Mouse (Mus musculus) liver (tissue): ENCODE data around the gene Pak7.
A peak's percentile ranks its signal among the peaks of the same experiment; 100 is the strongest.
"Not testable (repeated sequence)": the region's sequence is repeated elsewhere in the genome, so short reads cannot be mapped to it uniquely, and the experiment has no call there.

Experiments
- DNase-seq: peaks from one replicate; pipeline ENCODE4 v3.0.0-alpha.2; 2020; ENCODE audit warnings: mixed read lengths

Gene Pak7

DNA sequence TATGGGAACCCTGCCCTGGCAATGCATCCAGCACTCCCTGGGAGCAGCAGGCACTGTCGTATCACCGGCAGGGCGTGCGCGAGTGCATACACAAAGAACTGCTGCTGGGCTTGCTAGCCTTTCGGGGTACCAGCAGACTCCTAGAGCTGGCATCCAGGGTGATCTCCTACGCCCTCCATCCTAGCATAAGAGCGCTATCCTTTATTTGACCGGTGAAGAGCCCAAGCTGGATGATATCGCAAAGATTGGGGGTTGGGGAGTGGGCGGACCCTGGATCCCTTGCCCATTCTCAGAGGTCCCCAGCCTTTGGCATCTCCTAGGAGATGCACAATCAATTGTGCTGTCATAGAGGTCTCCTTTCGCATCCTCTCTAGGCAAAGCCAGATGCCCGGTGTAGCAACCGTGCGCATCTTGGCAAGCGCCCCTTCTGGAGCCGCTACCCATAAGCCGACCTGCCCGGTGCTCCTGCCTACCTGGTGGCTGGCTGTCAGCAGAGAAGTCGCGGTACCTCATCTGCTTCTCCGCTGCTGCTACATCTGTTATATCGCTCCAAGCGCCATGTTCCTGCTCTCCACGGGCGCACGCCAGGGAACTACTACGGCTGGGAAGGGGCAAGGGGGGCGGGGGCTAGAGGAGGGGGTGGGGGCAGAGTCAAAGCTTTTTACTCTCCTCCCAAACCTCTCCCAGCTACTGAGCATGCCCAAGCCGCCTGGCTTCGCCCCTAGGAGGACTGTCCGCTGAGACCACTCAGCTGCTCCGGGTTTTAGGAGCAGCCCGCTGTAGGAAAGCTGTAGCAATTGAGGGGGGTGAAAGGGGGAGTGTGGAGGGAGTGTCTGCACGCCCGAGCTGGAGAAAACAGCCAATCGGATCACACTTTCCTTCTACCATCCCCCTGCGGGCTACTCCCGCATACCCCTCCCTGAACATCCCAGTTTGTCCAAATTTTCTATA lies at the start of gene Pak7:
TSS of gene Pak7 (minus strand) at position 787 of the 951 bp plus-strand sequence.
- DNase-seq, result peak; percentile 33

DNA sequence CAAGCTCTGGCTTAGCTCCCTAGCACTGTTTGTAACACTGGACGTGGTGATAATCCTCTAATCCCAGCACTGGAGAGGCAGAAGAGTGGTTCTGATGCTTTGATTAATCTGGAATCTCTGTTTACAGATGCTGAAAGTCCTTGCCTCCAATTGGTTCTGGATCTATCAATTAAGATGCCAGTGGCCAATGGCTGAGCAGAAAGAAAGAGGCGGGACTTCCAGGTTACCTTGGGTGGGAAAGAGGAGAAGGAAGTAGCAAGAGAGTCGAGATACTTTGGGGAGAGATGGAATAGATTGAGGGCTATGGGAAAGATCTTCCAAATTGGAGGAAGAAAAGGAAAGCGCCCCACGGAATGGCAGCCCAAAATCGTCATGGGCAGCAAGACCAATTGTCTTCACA lies 37.8 kb upstream of the Pak7 start:
- DNase-seq, result no peak

DNA sequence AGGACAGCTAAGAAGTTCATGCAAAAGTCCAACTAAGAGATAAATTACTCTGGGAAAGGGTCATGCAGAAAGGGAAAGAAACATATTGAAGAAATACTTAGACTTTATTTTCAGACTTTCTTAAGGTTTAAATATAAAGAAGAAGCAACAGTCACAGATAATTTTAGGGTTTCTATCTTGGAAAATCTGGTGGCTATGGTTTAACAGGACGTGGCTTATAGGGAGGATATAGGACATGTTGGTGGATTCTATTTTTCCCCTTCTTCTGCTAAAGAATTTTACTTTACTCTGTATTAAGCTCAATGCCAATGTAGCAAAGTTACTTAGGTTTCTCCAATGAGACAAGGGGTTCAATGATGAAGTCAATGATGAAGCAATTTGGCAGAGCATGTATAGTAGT lies 31.8 kb upstream of the Pak7 start:
- no peak for DNase-seq

DNA sequence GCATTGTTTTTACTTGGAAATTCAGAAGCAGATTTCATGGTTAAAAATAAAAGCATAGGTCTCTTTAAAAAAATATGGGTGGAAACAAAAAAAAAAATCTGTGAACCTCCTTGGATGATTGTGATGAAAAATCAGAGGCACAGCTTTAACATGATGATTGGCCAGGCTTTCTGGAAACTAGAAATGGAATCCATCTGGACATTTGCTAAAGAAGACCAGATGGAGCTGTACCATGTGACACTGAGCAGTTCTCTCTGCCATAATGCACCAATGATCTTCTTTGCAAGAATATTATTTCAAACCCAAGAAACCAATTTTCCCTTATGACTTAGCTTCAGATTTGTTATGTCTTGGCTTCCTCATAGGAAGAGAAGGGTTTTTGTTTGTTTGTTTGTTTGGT lies 28.6 kb upstream of the Pak7 start:
- no peak for DNase-seq

DNA sequence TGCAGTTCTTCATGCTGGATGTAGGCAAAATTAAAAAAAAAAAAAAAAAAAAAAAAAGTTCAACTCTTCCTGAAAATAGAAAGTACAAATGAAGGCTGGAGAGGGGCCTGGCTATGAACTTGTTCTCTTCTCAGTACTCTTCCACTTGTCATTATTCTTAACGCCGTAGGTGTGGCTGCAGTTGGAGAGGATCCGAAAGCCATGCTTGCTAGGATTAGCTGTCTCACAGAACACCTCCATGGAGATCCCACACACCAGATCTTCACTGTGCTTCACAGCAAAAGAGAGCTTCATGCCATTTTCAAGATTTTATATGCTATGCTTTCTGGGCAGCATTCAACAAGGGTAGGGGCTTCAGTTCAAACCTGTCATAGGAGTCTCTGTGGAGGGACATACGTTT lies 14.8 kb upstream of the Pak7 start:
- DNase-seq, result no peak

DNA sequence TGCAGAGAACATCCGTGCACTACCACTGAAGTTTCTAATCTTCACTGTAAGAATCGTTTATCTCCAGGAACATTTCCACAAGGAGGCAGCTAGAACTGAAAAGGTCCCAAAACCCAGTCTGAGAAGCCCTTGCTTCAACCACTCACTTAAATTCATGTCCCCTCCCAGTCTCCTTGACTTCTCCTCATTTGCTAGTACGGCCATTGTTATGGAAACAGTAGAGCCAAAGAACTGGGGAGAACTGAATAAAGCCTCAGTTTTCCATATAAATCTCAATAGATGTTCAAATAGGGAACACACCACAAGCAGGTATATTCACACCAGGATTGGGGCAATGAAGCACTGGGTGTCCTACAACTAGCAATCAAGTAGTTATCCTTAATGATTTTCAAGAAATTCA lies 12.4 kb downstream of the Pak7 start:
- DNase-seq, result no peak

DNA sequence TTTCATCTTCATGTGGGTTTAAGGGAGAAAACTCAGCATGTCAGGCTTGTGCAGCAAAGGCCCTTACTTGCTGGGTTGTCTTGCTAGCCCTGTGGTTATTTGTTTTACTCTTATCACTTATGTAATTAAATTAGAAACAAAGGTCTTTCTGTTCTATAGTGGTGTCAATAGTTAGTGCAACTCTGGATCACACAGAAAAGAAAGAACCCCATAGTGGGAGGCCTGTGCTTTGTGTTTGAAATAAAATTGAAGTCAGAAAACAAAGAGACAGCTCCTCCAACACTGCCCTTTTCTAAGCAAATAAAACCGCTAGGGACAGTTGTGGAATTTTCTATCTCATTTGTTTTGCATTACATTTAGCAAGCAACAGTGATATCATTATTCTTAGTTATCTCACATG lies 15.4 kb downstream of the Pak7 start:
- DNase-seq, result no peak

DNA sequence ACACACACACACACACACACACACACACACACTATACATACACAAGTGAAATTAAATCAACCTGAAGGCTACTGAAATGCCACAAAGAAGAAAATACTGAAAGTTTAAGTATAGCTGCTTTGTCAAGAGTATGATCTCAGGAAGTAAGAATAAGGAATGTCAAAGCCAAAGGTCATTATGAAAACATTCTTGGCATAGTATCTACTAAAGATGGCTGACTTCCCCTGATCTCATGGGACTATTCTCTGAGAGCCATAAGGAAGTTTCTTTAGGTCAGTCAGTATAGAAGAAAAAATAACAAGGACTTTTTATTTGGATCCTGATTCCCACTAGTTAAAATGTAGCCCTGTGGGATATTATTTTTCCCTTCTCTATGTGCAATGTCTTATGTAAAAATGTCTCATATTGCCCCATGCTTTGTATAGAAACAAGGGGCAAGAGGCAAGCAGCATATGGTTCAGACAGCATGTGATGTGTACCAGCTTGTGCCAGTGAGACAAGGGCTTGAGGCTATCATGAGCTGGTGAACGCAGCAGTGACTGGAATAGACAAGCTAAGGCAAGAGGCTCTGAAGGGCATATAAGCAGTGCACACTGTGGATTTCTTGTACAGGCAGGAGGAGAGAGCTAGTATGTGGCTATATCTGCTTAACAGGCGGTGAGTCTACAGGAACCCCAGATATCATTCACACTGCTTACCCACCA lies 36.2 kb downstream of the Pak7 start:
- no peak for DNase-seq

DNA sequence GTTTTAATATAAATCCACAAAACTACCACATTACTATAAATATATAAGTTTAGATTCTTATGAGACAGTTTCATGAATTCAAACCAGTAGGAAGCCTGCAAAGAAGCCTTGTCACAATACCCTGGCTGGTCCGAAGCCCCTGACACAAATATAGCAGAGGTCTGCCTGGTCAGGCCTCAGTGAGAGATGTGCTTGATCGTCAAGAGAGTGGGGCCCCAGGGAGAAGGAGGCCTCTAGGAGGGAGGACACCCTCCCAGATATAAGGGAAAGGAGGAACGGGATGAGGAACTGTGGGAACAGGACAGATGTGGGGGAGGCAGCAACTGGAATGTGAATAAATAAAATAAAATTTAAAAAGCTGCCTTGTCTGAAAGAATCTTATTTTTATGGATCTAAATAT lies 37.3 kb downstream of the Pak7 start:
- no peak for DNase-seq

DNA sequence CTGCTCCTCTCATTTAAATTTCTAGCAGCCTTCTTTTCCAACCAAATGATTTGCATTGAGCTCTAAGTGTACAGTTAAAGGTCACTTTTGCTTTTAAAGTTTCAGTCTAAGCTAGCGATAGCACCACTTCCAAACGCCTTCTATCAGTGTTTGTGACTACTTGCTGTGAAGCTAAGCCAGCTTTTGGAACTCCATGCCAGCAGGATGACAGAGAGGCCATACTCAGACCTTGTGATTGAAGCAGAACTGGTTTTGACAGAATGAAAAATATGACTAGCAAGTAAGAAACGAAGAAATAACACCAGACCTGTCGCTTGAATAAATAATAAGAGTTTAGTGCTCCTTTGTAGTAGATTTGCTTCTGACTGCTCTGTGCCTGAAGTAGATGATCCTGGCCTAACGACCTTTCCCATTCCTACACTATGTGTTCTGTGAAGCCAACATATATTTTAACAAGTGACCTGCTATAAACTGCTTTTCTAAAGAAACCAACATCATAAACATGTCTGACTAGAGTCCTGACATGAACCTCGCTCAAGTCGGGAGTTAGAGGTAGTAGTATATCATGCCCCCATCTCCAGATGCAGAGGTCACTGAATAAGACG lies 38.0 kb downstream of the Pak7 start:
- DNase-seq, result no peak

DNA sequence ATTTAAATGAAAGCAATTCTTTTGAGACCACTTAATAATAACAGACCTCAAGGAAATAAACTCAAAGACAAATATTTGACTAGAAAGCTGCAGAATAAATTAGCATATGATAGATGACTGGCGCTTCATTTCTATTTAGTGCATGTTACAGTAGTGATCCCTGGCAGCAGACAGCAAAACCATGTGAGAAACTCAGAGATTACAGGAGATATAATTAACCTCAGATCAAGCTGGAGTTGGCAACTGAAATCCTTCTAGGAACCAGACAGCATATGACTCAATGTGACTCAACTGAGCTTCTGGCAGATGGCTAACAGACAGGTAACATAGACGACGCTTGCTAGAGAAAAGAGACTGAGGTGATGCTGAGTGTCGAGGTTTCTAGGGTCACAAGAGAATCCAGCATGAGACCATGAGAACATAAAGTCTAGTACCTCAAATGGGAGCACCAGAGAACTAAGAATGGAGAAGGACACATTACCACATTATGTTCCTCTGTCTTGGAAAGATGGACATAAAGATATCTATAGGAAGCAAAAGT lies 43.5 kb downstream of the Pak7 start:
- not testable (repeated sequence) for DNase-seq

DNA sequence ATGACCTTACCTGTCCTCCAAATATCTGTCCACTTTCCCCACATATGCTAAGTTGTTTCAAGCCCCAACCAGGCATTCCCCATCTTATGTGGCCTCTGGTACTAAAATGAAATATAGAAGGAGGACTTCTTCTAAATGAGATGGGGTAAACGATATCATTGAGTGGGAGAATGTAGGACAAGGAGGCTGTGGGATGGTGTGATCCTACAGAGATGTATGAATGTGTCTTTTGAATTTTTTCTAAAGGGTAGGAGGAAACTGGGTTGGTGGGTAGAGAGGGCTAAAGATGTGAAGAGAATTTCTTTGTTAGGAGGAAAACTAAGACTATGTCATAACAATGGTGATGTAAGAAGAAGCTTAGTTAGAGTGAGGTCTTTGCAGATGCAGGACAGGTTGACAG lies 57.8 kb downstream of the Pak7 start:
- DNase-seq, result no peak

DNA sequence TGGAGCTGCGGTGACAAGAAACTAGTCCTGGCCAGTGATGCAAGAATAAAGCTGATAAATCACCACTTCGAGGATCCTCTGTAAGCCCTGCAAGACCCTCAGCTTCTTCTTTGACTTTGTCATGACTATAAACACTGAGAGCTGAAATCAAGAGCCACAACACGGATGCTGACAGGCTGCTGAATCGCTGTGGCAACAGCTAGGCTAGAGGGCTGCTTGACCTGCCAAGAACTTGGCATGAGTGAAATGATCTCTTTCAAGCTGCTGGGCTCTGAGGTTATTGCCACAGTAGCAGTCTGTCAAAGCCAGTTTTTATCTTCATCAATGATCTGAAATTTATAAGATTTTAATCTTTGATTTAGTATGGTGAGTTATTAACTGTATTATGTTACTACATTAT lies 62.1 kb downstream of the Pak7 start:
- DNase-seq, result no peak

DNA sequence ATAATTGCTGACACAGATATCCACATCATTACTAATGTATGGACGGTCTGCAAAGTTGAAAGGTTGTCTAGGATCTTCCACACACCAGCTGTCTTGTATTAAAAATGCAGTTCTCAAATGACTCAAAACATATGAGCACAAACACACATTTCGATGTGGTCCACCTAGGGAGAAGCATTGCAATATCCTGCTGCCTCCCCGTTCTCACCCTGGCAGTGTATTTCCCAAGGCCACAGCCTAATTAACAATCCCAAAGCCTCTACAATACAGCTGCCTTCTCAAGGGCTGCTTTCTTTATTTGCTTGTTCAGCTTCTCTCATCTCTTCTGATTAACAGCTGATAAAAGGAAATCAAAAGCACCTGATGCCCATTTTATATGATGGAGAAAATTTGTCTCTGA lies 78.5 kb downstream of the Pak7 start:
- no peak for DNase-seq

DNA sequence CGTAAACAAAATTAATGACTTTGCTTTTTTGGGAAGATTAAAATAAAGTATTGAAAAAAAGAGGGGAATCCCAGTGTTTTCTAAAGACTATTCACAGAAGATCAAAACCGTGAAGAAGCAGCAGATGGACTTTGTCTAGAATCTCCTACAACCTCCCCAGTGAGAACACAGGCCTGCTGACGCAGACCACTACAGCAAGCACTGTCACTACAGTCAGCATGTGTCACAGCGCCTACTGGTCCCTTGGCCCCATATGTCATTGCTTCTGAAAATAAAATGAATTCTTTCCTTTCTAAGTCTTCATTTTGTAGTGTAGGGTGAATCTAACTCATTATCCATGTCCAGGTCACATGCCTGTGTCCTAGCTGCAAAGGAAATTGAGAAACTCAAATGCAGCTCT lies 79.0 kb downstream of the Pak7 start:
- DNase-seq, result no peak

DNA sequence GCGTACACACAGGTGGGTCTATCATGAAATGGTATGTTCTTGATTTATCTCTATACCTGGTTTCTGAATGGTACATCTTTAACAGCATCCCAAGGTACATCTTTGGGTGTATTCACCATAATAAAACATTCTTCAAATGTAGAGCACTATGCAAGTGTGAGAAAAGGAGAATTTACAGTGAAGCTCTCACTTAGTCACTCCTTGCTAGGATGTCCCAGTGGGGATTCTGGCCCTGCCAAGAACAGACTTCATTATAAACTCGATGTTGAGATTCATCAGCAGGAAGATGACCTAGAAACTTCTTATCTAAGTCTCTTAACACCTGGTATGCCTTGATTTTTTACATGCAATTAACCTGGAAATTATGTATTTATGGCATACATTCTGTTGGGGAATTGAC lies 85.6 kb downstream of the Pak7 start:
- DNase-seq, result no peak

DNA sequence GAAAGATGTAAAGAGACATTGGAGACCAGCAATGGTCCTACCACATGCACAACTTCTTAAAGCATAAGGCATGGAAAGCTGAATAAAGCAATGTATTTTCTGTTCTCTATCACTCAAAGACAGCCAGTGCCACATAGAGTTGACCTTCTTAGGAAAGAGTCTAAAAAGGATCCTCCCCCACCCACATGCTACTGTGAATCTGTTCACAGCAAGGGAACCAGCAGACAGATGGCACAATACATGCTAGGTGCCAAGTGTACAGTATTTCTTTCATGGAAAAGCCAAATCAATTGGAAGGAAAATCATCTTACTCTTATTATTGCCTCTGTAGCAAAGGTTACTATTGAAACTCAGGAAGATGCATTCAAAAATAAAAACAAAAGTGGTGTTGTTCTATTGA lies 86.4 kb downstream of the Pak7 start:
- DNase-seq, result no peak

DNA sequence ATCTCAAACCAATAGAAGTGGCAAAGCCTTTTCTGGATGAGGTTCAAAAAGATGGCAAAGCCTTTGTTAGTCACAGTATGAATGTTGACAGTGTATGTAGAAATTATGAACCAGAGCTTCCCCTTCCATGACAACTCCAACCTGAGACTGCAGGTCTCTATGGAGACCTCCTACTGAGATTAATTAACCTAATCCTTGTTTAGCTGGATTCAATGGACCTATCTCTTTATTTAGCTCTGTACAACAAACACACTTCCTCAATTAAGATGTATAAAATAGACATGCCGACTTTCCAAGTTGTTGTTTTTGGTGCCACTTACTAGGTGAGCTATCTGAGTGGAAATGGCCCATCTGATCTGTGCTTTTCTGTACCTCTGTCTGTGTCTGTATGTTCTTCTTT lies 90.4 kb downstream of the Pak7 start:
- DNase-seq, result no peak

DNA sequence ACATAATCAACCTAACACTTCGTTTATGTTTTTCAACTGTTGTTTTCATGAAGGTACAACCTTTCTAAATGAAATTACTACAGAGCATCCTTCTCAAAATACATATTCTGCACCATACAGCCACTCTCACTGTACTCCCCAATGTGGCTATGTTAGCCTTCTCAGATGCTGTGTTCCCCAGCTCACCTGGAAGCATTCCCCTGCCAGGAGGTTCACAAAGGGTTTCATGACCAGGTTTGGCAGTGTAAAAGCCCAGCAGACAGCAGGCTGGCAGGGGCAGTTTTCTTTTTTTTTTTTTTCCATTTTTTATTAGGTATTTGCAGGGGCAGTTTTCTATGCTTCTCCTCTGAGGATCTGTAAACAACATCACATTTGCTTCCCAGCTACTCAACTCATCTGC lies 105.7 kb downstream of the Pak7 start:
- DNase-seq, result no peak

DNA sequence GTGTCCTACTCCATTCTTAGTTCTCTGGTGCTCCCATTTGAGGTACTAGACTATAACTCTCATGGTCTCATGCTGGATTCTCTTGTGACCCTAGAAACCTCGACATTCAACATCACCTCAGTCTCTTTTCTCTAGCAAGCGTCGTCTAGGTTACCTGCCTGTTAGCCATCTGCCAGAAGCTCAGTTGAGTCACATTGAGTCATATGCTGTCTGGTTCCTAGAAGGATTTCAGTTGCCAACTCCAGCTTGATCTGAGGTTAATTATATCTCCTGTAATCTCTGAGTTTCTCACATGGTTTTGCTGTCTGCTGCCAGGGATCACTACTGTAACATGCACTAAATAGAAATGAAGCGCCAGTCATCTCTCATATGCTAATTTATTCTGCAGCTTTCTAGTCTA lies 145.8 kb downstream of the Pak7 start:
- not testable (repeated sequence) for DNase-seq

DNA sequence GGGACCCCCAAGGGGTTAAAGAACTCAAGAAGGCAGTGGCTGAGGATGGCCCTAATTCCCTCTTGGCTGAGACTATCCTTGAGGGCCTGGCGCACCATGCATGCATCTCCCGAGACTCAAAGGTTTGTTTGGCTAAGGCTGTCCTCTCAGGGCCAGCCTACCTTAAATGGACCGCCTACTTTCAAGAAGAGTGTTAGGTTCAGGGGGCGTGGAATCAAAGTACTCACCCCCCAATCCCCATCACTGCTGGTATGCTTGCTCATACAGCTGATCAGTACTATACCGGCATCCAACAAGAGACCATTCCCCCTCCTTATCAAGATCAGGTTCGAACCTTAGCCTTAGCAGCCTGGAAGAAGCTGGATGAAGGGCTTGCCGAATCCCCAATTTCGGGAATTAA lies 156.5 kb downstream of the Pak7 start:
- DNase-seq, result no peak

DNA sequence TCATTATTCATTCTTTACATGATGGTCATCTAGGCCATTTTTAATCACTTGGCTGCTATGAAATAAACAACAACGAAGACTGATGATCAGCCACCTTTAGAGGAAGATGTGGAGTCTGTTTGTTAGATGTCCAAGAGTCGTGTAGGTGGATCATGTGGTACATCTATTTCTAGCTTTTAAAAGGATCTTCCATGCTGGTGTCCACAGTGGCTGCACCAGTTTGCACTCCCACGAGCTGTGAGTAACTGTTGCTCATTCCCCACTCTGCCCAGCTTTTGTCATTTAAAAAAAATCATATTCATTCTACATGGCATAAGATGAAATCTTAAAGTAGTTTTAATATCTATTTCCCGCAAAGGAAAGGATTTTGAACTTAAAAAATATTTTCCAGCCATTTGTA lies 183.7 kb downstream of the Pak7 start:
- DNase-seq, result no peak

DNA sequence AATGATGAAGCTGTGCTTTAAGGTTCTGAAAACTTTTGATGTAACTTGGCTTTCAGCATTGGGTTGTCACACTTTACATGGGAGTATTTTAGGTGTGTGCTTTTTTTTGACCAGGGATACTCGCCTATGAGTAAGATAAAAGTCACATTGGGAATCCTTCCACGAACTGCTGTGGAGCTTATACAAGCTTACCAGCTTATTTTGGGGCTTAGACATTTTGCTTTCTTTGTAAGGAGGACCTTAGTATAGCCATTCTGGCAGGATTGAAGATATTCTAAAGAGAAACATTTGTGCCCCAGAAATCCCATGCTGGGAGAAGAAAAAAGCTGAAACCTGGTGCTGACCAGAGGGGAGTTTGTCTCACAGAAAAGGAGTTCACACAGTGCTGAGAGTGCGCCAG lies 212.7 kb downstream of the Pak7 start:
- no peak for DNase-seq

DNA sequence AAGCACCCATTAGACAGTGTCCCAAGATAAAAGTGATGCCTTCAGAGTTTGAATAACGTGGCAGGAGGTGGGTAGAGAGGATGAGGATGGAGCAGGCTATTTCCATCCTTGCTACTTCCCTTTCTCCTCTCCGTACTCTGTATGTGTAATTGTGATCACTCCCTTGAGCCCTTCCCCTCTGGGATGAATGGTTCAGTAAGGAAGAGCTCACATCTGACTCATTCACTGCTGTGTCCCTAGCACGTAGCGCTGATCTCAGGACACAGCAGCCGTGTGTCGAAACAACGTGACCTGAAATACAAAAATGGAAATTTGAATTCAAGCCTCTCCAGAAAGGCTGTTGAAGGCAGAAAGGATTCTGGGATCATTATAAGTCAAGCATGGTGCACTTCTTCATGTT lies 237.0 kb downstream of the Pak7 start:
- no peak for DNase-seq
